Mouse (Mus musculus): ENCODE results near the gene 4933417A18Rik. TPM values are rescaled to one million over a fixed set of nuclear protein-coding genes. Genes with fewer than 3 reads are reported as not detected.
"Not testable (repeated sequence)": the region's sequence is repeated elsewhere in the genome, so short reads cannot be mapped to it uniquely, and the experiment has no call there.

Gene 4933417A18Rik
- not detected in 2 replicates for polyA plus RNA-seq (2015; fragmentation: Nextera tagmentation; extraction: Ambion mirVana)

- WGBS: 73% methylated on average over 4 of the region's 4 CpGs
Observed at GRCm38 (mm10) chr13:34924210-34924609, at the start of gene 4933417A18Rik, which contains the start of gene Fam217a. TSS of gene 4933417A18Rik (plus strand) at chr13:34924409. TSS of gene Fam217a (minus strand) at chr13:34924310.

GRCm38 (mm10) chr13:34874736-34875135 lies 49.5 kb upstream of the 4933417A18Rik start:
- not testable (repeated sequence) for H3K9ac ChIP-seq; ATAC-seq (ENCODE audit: insufficient number of reproducible peaks, low FRiP score, low TSS enrichment, low read depth)

More at GRCm38 (mm10) chr13:34924210-34924609, at the start of gene 4933417A18Rik, which contains the start of gene Fam217a:
- no peaks in the 10 kb centered on the region for H3K36me3 ChIP-seq
- no peaks in the 10 kb centered on the region for H3K27me3 ChIP-seq
- H3K27ac ChIP-seq (replicated peaks): no peak within 1 kb of the TSS
- ATAC-seq (ENCODE audit: insufficient number of reproducible peaks, low FRiP score, low TSS enrichment, low read depth): no peak
- H3K9ac ChIP-seq: no peak within 1 kb of the TSS
- no peaks in the 10 kb centered on the region for H3K9me3 ChIP-seq (replicated peaks)
- H3K4me2 ChIP-seq (replicated peaks): no peak within 1 kb of the TSS
- no peaks in the 10 kb centered on the region for H3K4me1 ChIP-seq
- H3K4me3 ChIP-seq (replicated peaks): no peak within 1 kb of the TSS

GRCm38 (mm10) chr13:34875166-34875710 lies 49.0 kb upstream of the 4933417A18Rik start, which contains the start of gene Prpf4b:
TSS of gene Prpf4b (plus strand) at chr13:34875302.
- under 1% methylated on average over 40 of the region's 40 CpGs for WGBS
- Histone ChIP-seq H3K27me3 (no peaks in the 10 kb centered on the region), H3K4me3 (replicated peaks) (peak within 1 kb of the TSS; percentile 96), H3K36me3 (no peaks in the 10 kb centered on the region), H3K27ac (replicated peaks) (peak within 1 kb of the TSS; percentile 99), H3K4me1 (peaks cover 16% of the 10 kb centered on the region), H3K9ac (peak within 1 kb of the TSS; percentile 95), H3K9me3 (replicated peaks) (no peaks in the 10 kb centered on the region), H3K4me2 (replicated peaks) (peak within 1 kb of the TSS; percentile 61)
- ATAC-seq (ENCODE audit: insufficient number of reproducible peaks, low FRiP score, low TSS enrichment, low read depth): peak; percentile 81

More at GRCm38 (mm10) chr13:34874736-34875135, 49.5 kb upstream of the 4933417A18Rik start:
- not testable (repeated sequence) for H3K36me3 ChIP-seq; H3K27me3 ChIP-seq; H3K9me3 ChIP-seq (replicated peaks)
- 18% methylated on average over 13 of the region's 13 CpGs for WGBS
- peaks cover 16% of the 10 kb centered on the region for H3K4me1 ChIP-seq
- H3K27ac ChIP-seq (replicated peaks): peak overlapping the region; percentile 99
- H3K4me3 ChIP-seq (replicated peaks): peak overlapping the region; percentile 96
- H3K4me2 ChIP-seq (replicated peaks): peak overlapping the region; percentile 61

- Histone ChIP-seq H3K4me3 (replicated peaks) (peak overlapping the region; percentile 96), H3K4me2 (replicated peaks) (peak overlapping the region; percentile 61), H3K4me1 (peaks cover 16% of the 10 kb centered on the region), H3K27ac (replicated peaks) (peak overlapping the region; percentile 99), H3K27me3 (no peaks in the 10 kb centered on the region), H3K9ac (peak overlapping the region; percentile 95), H3K9me3 (replicated peaks) (no peaks in the 10 kb centered on the region), H3K36me3 (no peaks in the 10 kb centered on the region)
- under 1% methylated on average over 50 of the region's 50 CpGs for WGBS
- ATAC-seq (ENCODE audit: insufficient number of reproducible peaks, low FRiP score, low TSS enrichment, low read depth): peak; percentile 27
Observed at GRCm38 (mm10) chr13:34875741-34876445, 48.3 kb upstream of the 4933417A18Rik start.

GRCm38 (mm10) chr13:34876481-34876880 lies 47.7 kb upstream of the 4933417A18Rik start:
- 6% methylated on average over 3 of the region's 3 CpGs for whole genome bisulfite sequencing
- Histone ChIP-seq H3K27me3 (no peaks in the 10 kb centered on the region), H3K27ac (replicated peaks) (peak overlapping the region; percentile 99; the same call in 1 of the 2 replicates), H3K9ac (peak overlapping the region; percentile 95), H3K9me3 (replicated peaks) (no peaks in the 10 kb centered on the region), H3K4me2 (replicated peaks) (peak overlapping the region; percentile 61), H3K4me3 (replicated peaks) (peak overlapping the region; percentile 96), H3K4me1 (peaks cover 16% of the 10 kb centered on the region), H3K36me3 (no peaks in the 10 kb centered on the region)
- ATAC-seq (ENCODE audit: insufficient number of reproducible peaks, low FRiP score, low TSS enrichment, low read depth): no peak

GRCm38 (mm10) chr13:34892871-34893270 lies 31.3 kb upstream of the 4933417A18Rik start:
- Histone ChIP-seq H3K4me1 (no peaks in the 10 kb centered on the region), H3K9ac (no peak overlapping the region), H3K27ac (replicated peaks) (no peak overlapping the region), H3K36me3 (peaks cover 78% of the 10 kb centered on the region), H3K9me3 (replicated peaks) (no peaks in the 10 kb centered on the region), H3K27me3 (no peaks in the 10 kb centered on the region), H3K4me3 (replicated peaks) (no peak overlapping the region), H3K4me2 (replicated peaks) (no peak overlapping the region)
- ATAC-seq (ENCODE audit: insufficient number of reproducible peaks, low FRiP score, low TSS enrichment, low read depth): no peak
- WGBS: 84% methylated on average over 1 of the region's 1 CpGs

GRCm38 (mm10) chr13:34914614-34915013 lies 9.6 kb upstream of the 4933417A18Rik start:
- Histone ChIP-seq H3K36me3 (no peaks in the 10 kb centered on the region), H3K4me3 (replicated peaks) (no peak overlapping the region), H3K9me3 (replicated peaks) (no peaks in the 10 kb centered on the region), H3K9ac (no peak overlapping the region), H3K4me2 (replicated peaks) (no peak overlapping the region), H3K27ac (replicated peaks) (no peak overlapping the region), H3K27me3 (no peaks in the 10 kb centered on the region), H3K4me1 (no peaks in the 10 kb centered on the region)
- ATAC-seq (ENCODE audit: insufficient number of reproducible peaks, low FRiP score, low TSS enrichment, low read depth): no peak
- WGBS: 73% methylated on average over 9 of the region's 9 CpGs

GRCm38 (mm10) chr13:34916520-34917167 lies 7.6 kb upstream of the 4933417A18Rik start:
- no peaks in the 10 kb centered on the region for H3K27me3 ChIP-seq
- no peaks in the 10 kb centered on the region for H3K9me3 ChIP-seq (replicated peaks)
- WGBS: 37% methylated on average over 37 of the region's 37 CpGs
- H3K9ac ChIP-seq: no peak overlapping the region
- 0 out of 2 replicates have a peak, but pooled peaks have one; percentile 29 for ATAC-seq (ENCODE audit: insufficient number of reproducible peaks, low FRiP score, low TSS enrichment, low read depth)
- H3K4me2 ChIP-seq (replicated peaks): peak overlapping the region; percentile 49
- H3K36me3 ChIP-seq: no peaks in the 10 kb centered on the region
- H3K4me3 ChIP-seq (replicated peaks): peak overlapping the region; percentile 25
- H3K27ac ChIP-seq (replicated peaks): no peak overlapping the region
- H3K4me1 ChIP-seq: no peaks in the 10 kb centered on the region

- 47% methylated on average over 10 of the region's 10 CpGs for WGBS
- Histone ChIP-seq H3K9ac (no peak overlapping the region), H3K4me2 (replicated peaks) (no peak overlapping the region), H3K9me3 (replicated peaks) (no peaks in the 10 kb centered on the region), H3K4me3 (replicated peaks) (no peak overlapping the region), H3K4me1 (no peaks in the 10 kb centered on the region), H3K27me3 (no peaks in the 10 kb centered on the region), H3K27ac (replicated peaks) (no peak overlapping the region), H3K36me3 (no peaks in the 10 kb centered on the region)
- ATAC-seq (ENCODE audit: insufficient number of reproducible peaks, low FRiP score, low TSS enrichment, low read depth): no peak
Observed at GRCm38 (mm10) chr13:34934931-34935644, 10.9 kb downstream of the 4933417A18Rik start.

GRCm38 (mm10) chr13:34942370-34942769 lies 18.2 kb downstream of the 4933417A18Rik start:
- Histone ChIP-seq H3K4me3 (replicated peaks) (no peak overlapping the region), H3K27ac (replicated peaks) (no peak overlapping the region), H3K4me2 (replicated peaks) (no peak overlapping the region), H3K27me3 (no peaks in the 10 kb centered on the region), H3K9ac (no peak overlapping the region), H3K9me3 (replicated peaks) (no peaks in the 10 kb centered on the region), H3K36me3 (no peaks in the 10 kb centered on the region), H3K4me1 (no peaks in the 10 kb centered on the region)
- no peak for ATAC-seq (ENCODE audit: insufficient number of reproducible peaks, low FRiP score, low TSS enrichment, low read depth)

- not testable (repeated sequence) for H3K27ac ChIP-seq (replicated peaks); H3K36me3 ChIP-seq; H3K9me3 ChIP-seq (replicated peaks); H3K9ac ChIP-seq; H3K4me2 ChIP-seq (replicated peaks); ATAC-seq (ENCODE audit: insufficient number of reproducible peaks, low FRiP score, low TSS enrichment, low read depth); H3K4me1 ChIP-seq; H3K27me3 ChIP-seq; H3K4me3 ChIP-seq (replicated peaks)
- 85% methylated on average over 2 of the region's 2 CpGs for WGBS
Observed at GRCm38 (mm10) chr13:34951437-34951836, 27.2 kb downstream of the 4933417A18Rik start.

Data from embryonic facial prominence, embryonic 15.5 days (tissue).